Mouse (Mus musculus) skeletal muscle tissue, adult 2 months (tissue): ENCODE data around the gene Slc13a2.

Experiments
- DNase-seq: peaks from one replicate; pipeline ENCODE4 v3.0.0-alpha.2; 2012; ENCODE audit warnings: low read depth, low spot score

The Slc13a2 gene

GRCm38 (mm10) chr11:78422055-78422819 is at the start of gene Slc13a2:
Slc13a2 (minus strand) TSS chr11:78422217.
- no peak for DNase-seq

- DNase-seq = no peak
Measured at GRCm38 (mm10) chr11:78471326-78472103, 49.5 kb upstream of the Slc13a2 start.

- DNase-seq = no peak
Measured at GRCm38 (mm10) chr11:78467932-78468331, 45.9 kb upstream of the Slc13a2 start.

GRCm38 (mm10) chr11:78467515-78467914 is 45.5 kb upstream of the Slc13a2 start:
- DNase-seq = no peak

GRCm38 (mm10) chr11:78466242-78466912 is 44.4 kb upstream of the Slc13a2 start:
- DNase-seq = no peak

- DNase-seq = peak; percentile 52
Measured at GRCm38 (mm10) chr11:78465568-78466180, 43.7 kb upstream of the Slc13a2 start, which contains the start of gene Slc46a1. Slc46a1 (plus strand) TSS chr11:78465697.

- DNase-seq = no peak
Measured at GRCm38 (mm10) chr11:78465116-78465515, 43.1 kb upstream of the Slc13a2 start.

- DNase-seq = no peak
Measured at GRCm38 (mm10) chr11:78463286-78464036, 41.4 kb upstream of the Slc13a2 start.

- no peak for DNase-seq
Measured at GRCm38 (mm10) chr11:78462669-78463068, 40.7 kb upstream of the Slc13a2 start.

GRCm38 (mm10) chr11:78461894-78462293 is 39.9 kb upstream of the Slc13a2 start:
- DNase-seq = no peak

GRCm38 (mm10) chr11:78458740-78459139 is 36.7 kb upstream of the Slc13a2 start:
- DNase-seq = no peak

GRCm38 (mm10) chr11:78455308-78455707 is 33.3 kb upstream of the Slc13a2 start:
- no peak for DNase-seq

- DNase-seq = no peak
Measured at GRCm38 (mm10) chr11:78454276-78454675, 32.3 kb upstream of the Slc13a2 start.

- DNase-seq = peak; percentile 17
Measured at GRCm38 (mm10) chr11:78453675-78454074, 31.7 kb upstream of the Slc13a2 start.

GRCm38 (mm10) chr11:78450337-78450736 is 28.3 kb upstream of the Slc13a2 start:
- DNase-seq = no peak

- no peak for DNase-seq
Measured at GRCm38 (mm10) chr11:78448242-78448641, 26.2 kb upstream of the Slc13a2 start.

GRCm38 (mm10) chr11:78447168-78447567 is 25.2 kb upstream of the Slc13a2 start:
- no peak for DNase-seq

- no peak for DNase-seq
Measured at GRCm38 (mm10) chr11:78443115-78443514, 21.1 kb upstream of the Slc13a2 start.

- DNase-seq = no peak
Measured at GRCm38 (mm10) chr11:78438399-78438930, 16.4 kb upstream of the Slc13a2 start.

GRCm38 (mm10) chr11:78437182-78437581 is 15.2 kb upstream of the Slc13a2 start:
- no peak for DNase-seq
